Mouse (Mus musculus) midbrain, embryonic 14.5 days (tissue): ENCODE measurements around the gene Ptcd1. TPM values are rescaled to one million over a fixed set of nuclear protein-coding genes. Genes with fewer than 3 reads are reported as not detected.
"Not testable (repeated sequence)": the region's sequence is repeated elsewhere in the genome, so short reads cannot be mapped to it uniquely, and the experiment has no call there.

ENCODE experiments used
- ATAC-seq: fragments of 200-750 bp; cut with Nextera tagmentation; 2 replicates; pipeline ENCODE4 v1.8.0; 2017; ENCODE audit warnings: moderate number of reproducible peaks, moderate library complexity; ENCODE audit not compliant: low FRiP score, low TSS enrichment
- DNase-seq: peaks from one replicate; pipeline ENCODE4 v3.0.0-alpha.2; 2015
- H3K27ac ChIP-seq: fragments of 300-500 bp; sonication (generic); replicated peaks from 2 replicates; pipeline ENCODE4 v1.5.1; 2014; ENCODE audit warnings: mild to moderate bottlenecking, low read depth, low read length, moderate library complexity
- H3K27me3 ChIP-seq: fragments of 300-500 bp; sonication (generic); 2 replicates; pipeline ENCODE4 v1.6.1; 2014; ENCODE audit warnings: low read length, control low read depth, mixed read lengths; ENCODE audit not compliant: control insufficient read depth, insufficient read depth
- H3K36me3 ChIP-seq: fragments of 300-500 bp; sonication (generic); 2 replicates; pipeline ENCODE4 v1.6.1; 2014; ENCODE audit warnings: low read length, control low read depth; ENCODE audit not compliant: control insufficient read depth, insufficient read depth
- H3K4me1 ChIP-seq: fragments of 300-500 bp; sonication (generic); 2 replicates; pipeline ENCODE4 v1.6.1; 2014; ENCODE audit warnings: mild to moderate bottlenecking, antibody characterized with exemption, low read length, control low read depth; ENCODE audit not compliant: control insufficient read depth, insufficient read depth
- H3K4me2 ChIP-seq: fragments of 300-500 bp; sonication (generic); 2 replicates; pipeline ENCODE4 v1.6.1; 2014; ENCODE audit warnings: mild to moderate bottlenecking, low read length, moderate library complexity
- H3K4me3 ChIP-seq: fragments of 300-500 bp; sonication (generic); replicated peaks from 2 replicates; pipeline ENCODE4 v1.5.1; 2014; ENCODE audit warnings: low read depth, low read length
- H3K9ac ChIP-seq: fragments of 300-500 bp; sonication (generic); replicated peaks from 2 replicates; pipeline ENCODE4 v1.6.1; 2014; ENCODE audit warnings: mild to moderate bottlenecking, low read length, moderate library complexity
- H3K9me3 ChIP-seq: fragments of 300-500 bp; sonication (generic); 2 replicates; pipeline ENCODE4 v1.6.1; 2016; ENCODE audit warnings: low read length, control low read depth, mixed read lengths; ENCODE audit not compliant: control insufficient read depth
- WGBS: fragments of 180-500 bp; shearing (Covaris S2); extraction: QIAGEN DNeasy Blood & Tissue Kit; methylation state at CpG from one replicate; pipeline ENCODE4 v1.1.7; 2014; 5-methylcytosine and 5-hydroxymethylcytosine counted together
- polyA plus RNA-seq: library from polyadenylated mRNA; unstranded; fragments of >200 nt; fragmentation: Nextera tagmentation; extraction: Ambion mirVana; gene quantifications from 2 replicates; pipeline ENCODE4 v1.2.1, GENCODE M21; 2014

Gene Ptcd1
- polyA plus RNA-seq, 1 experiment from 2014 or later = 20.2 TPM

GRCm38 (mm10) chr5:145101451-145101850 lies 65.5 kb downstream of the Ptcd1 start:
- H3K4me2 ChIP-seq, DNase-seq, H3K27me3 ChIP-seq, H3K9ac ChIP-seq, H3K4me3 ChIP-seq, H3K9me3 ChIP-seq, H3K27ac ChIP-seq, ATAC-seq, H3K4me1 ChIP-seq: not testable (repeated sequence)
- peaks cover 96% of the 10 kb centered on the region for H3K36me3 ChIP-seq
- 97% methylated on average over 11 of the region's 11 CpGs for WGBS

DNA sequence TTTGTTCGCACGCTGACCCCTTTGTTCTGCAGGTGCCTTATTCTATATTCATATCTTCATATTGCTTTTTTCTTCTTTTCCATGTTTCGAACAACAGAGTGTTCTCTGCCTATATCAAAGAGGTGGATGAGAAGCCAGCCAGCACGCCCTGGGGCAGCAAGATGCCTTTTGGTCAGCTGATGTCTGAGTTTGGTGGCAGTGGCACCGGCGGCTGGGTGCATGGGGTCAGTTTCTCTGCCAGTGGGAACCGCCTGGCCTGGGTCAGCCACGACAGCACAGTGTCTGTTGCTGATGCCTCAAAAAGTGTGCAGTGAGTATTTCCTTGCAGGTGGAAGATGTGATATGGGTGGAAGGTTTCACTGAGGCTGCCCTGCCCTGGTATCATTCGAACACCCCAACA lies 65.9 kb downstream of the Ptcd1 start:
- no peak overlapping the region for H3K4me2 ChIP-seq
- no peak for DNase-seq
- H3K36me3 ChIP-seq = peaks cover 96% of the 10 kb centered on the region
- H3K9ac ChIP-seq = no peak overlapping the region
- ATAC-seq = no peak
- H3K4me1 ChIP-seq = no peaks in the 10 kb centered on the region
- H3K27me3 ChIP-seq = no peaks in the 10 kb centered on the region
- 94% methylated on average over 9 of the region's 9 CpGs for WGBS
- no peak overlapping the region for H3K4me3 ChIP-seq
- no peaks in the 10 kb centered on the region for H3K9me3 ChIP-seq
- H3K27ac ChIP-seq = no peak overlapping the region

GRCm38 (mm10) chr5:145098340-145098821 lies 68.5 kb downstream of the Ptcd1 start:
- WGBS = 94% methylated on average over 10 of the region's 10 CpGs
- Histone ChIP-seq H3K27me3 (no peaks in the 10 kb centered on the region), H3K27ac (no peak overlapping the region)

More at GRCm38 (mm10) chr5:145098340-145098821, 68.5 kb downstream of the Ptcd1 start:
- DNase-seq = no peak
- Histone ChIP-seq H3K9me3 (no peaks in the 10 kb centered on the region), H3K36me3 (peaks cover 95% of the 10 kb centered on the region), H3K9ac (no peak overlapping the region), H3K4me3 (no peak overlapping the region), H3K4me2 (no peak overlapping the region), H3K4me1 (no peaks in the 10 kb centered on the region)
- no peak for ATAC-seq

Other genes with a start within 250 kb of the Ptcd1 start
- 42.8 and 44.9 TPM in 2 replicates for gene Smurf1, start 201.3 kb downstream of the Ptcd1 start, polyA plus RNA-seq
- gene Gm4871, start 134.4 kb downstream of the Ptcd1 start, polyA plus RNA-seq = not detected in 2 replicates
- gene 1700018F24Rik, start 124.1 kb downstream of the Ptcd1 start, polyA plus RNA-seq = not detected in 2 replicates
- 268 and 288 TPM in 2 replicates for gene Arpc1a, start 83.3 kb downstream of the Ptcd1 start, polyA plus RNA-seq
- not detected in 2 replicates for gene Kpna7, start 83.1 kb downstream of the Ptcd1 start, polyA plus RNA-seq
- gene Arpc1b, start 52.9 kb downstream of the Ptcd1 start, polyA plus RNA-seq = 23.9 and 39.4 TPM in 2 replicates
- 101 and 121 TPM in 2 replicates for gene Pdap1, start 26.9 kb downstream of the Ptcd1 start, polyA plus RNA-seq
- gene Bud31, start 26.7 kb downstream of the Ptcd1 start, polyA plus RNA-seq = 196 and 205 TPM in 2 replicates
- gene Cpsf4, start 105 bp upstream of the Ptcd1 start, polyA plus RNA-seq = 29.1 and 35.1 TPM in 2 replicates
- 477 and 644 TPM in 2 replicates for gene Atp5j2, start 25.0 kb upstream of the Ptcd1 start, polyA plus RNA-seq
- gene Zkscan14, start 34.8 kb upstream of the Ptcd1 start, polyA plus RNA-seq = 13.9 and 16.4 TPM in 2 replicates
- gene Zkscan5, start 37.5 kb upstream of the Ptcd1 start, polyA plus RNA-seq = 13.5 and 17.9 TPM in 2 replicates
- gene Zfp655, start 64.6 kb upstream of the Ptcd1 start, polyA plus RNA-seq = 41.6 and 44.4 TPM in 2 replicates
- gene Zscan25, start 113.4 kb upstream of the Ptcd1 start, polyA plus RNA-seq = 0.84 and 1.0 TPM in 2 replicates
- not detected in 2 replicates for gene Cyp3a57, start 178.2 kb upstream of the Ptcd1 start, polyA plus RNA-seq